Mouse (Mus musculus): ENCODE data around the gene Atp1b4. TPM values are rescaled to one million over a fixed set of nuclear protein-coding genes. Genes with fewer than 3 reads are reported as not detected.
"Not testable (repeated sequence)": the region's sequence is repeated elsewhere in the genome, so short reads cannot be mapped to it uniquely, and the experiment has no call there.

Gene Atp1b4
- polyA plus RNA-seq (2012) = not detected in 2 replicates

DNA sequence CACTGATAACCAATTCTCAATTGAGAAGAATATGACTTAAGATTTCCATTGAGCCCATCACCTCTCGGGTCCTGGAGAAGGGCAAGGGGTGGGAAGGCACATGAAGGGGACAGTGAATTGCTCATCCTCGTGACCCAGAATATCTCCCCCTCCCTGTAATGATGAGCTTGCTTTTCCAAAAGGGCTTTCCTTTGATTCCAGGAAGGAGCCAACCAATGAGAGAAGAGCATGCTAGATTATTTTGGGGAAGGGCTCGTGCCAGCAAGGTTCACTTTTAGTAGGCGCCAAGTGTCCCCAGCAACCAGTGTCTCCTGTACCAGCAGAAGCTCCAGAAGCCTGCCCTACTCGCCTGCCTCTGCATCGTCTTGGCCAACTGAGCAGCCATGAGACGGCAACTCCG is at the start of gene Atp1b4:
Atp1b4 (plus strand) TSS at position 301 of the 400 bp plus-strand sequence.
- no peak for TF ChIP-seq TAL1 (IDR thresholded peaks at IDR 0.05; ENCODE audit: low read length)
- no peak for TF ChIP-seq GATA1 (IDR thresholded peaks at IDR 0.05; ENCODE audit: low read length)
- Histone ChIP-seq H3K36me3 (ENCODE audit: control insufficient read depth) (no peaks in the 10 kb centered on the region), H3K4me3 (replicated peaks) (no peak within 1 kb of the TSS), H3K27me3 (ENCODE audit: control insufficient read depth) (no peaks in the 10 kb centered on the region), H3K4me1 (ENCODE audit: control insufficient read depth) (no peaks in the 10 kb centered on the region), H3K9me3 (ENCODE audit: control insufficient read depth, low read length) (no peaks in the 10 kb centered on the region)

DNA sequence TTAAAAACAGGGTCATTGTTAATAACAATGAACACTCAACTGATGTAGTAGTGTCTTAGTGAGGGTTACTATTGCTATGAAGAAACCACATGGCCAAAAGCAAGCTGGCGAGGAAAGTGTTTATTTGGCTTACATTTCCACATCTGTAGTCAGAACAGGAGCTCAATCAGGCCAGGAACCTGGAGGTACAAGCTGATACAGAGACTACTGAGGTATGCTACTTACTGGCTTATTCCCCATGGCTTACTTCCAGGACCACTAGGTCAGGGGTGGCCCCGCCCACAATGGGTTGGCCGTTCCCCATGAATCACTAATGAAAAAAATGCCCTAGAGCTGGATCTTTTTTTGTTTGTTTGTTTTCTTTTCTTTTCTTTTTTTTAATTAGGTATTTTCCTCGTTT is 7.4 kb upstream of the Atp1b4 start:
- Histone ChIP-seq H3K4me3 (replicated peaks) (no peak overlapping the region), H3K9me3 (ENCODE audit: control insufficient read depth, low read length) (no peaks in the 10 kb centered on the region), H3K27me3 (ENCODE audit: control insufficient read depth) (no peaks in the 10 kb centered on the region), H3K36me3 (ENCODE audit: control insufficient read depth) (no peaks in the 10 kb centered on the region), H3K4me1 (ENCODE audit: control insufficient read depth) (no peaks in the 10 kb centered on the region)
- TF ChIP-seq TAL1 (IDR thresholded peaks at IDR 0.05; ENCODE audit: low read length) = no peak
- no peak for TF ChIP-seq GATA1 (IDR thresholded peaks at IDR 0.05; ENCODE audit: low read length)

DNA sequence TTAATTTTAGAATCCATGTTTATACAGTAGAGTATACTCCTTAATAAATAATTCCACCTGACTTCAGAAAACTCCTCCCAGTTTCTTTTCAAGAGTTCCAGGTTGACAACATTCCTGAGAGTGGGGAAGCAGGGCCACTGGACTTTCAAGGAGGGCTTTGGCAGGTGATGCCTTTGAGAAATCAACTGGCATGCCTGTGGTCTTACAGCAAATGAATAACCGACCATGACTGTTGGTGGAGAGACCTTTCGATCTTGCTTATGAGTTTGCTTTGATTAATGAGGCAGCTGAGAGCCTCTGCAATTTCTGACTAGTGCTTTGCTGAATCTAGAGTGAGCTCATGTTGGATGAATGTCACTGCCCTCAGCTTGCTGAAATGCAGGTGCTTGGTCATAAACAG is 4.9 kb upstream of the Atp1b4 start:
- H3K36me3 ChIP-seq (ENCODE audit: control insufficient read depth) = no peaks in the 10 kb centered on the region
- no peaks in the 10 kb centered on the region for H3K4me1 ChIP-seq (ENCODE audit: control insufficient read depth)
- TF ChIP-seq GATA1 (IDR thresholded peaks at IDR 0.05; ENCODE audit: low read length) (no peak), TAL1 (IDR thresholded peaks at IDR 0.05; ENCODE audit: low read length) (no peak)
- H3K27me3 ChIP-seq (ENCODE audit: control insufficient read depth) = no peaks in the 10 kb centered on the region
- no peaks in the 10 kb centered on the region for H3K9me3 ChIP-seq (ENCODE audit: control insufficient read depth, low read length)
- no peak overlapping the region for H3K4me3 ChIP-seq (replicated peaks)

DNA sequence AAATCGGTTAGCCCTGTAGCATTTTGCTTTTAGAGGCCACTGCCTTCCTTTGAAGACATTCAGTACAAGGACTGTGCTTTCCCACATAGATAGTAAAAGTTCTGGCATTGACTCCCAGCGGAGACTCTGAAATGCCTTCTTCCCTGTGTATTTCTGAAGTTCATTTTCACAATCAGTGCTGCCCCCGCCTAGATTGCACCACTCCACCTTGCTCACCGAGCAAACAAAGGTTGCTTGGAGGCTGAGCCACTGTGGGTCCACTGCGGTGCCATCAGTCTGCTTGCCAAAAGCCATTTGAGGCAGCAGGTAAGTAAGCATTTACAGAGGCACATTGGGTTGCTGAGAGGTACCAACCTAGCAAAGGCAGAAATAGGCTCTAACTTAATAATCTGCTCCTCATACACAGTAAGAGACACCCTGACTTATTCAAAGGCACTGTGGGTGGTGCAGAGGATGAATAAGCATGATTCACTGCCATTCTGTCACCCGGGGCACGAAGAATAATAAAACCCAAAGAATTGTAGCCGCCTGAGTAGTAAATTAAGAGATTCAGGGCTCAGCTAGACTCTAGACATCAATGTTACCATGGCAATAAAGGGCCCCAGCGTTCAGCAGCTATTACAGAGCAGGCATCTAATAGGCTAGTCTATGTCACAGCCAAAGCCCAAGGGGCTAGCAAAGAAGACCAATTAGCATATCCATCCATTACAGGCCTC is 2.9 kb upstream of the Atp1b4 start:
- no peaks in the 10 kb centered on the region for H3K4me1 ChIP-seq (ENCODE audit: control insufficient read depth)
- no peaks in the 10 kb centered on the region for H3K9me3 ChIP-seq (ENCODE audit: control insufficient read depth, low read length)
- no peaks in the 10 kb centered on the region for H3K27me3 ChIP-seq (ENCODE audit: control insufficient read depth)
- H3K36me3 ChIP-seq (ENCODE audit: control insufficient read depth) = no peaks in the 10 kb centered on the region
- no peak overlapping the region for H3K4me3 ChIP-seq (replicated peaks)
- TF ChIP-seq GATA1 (IDR thresholded peaks at IDR 0.05; ENCODE audit: low read length) = no peak
- no peak for TF ChIP-seq TAL1 (IDR thresholded peaks at IDR 0.05; ENCODE audit: low read length)

DNA sequence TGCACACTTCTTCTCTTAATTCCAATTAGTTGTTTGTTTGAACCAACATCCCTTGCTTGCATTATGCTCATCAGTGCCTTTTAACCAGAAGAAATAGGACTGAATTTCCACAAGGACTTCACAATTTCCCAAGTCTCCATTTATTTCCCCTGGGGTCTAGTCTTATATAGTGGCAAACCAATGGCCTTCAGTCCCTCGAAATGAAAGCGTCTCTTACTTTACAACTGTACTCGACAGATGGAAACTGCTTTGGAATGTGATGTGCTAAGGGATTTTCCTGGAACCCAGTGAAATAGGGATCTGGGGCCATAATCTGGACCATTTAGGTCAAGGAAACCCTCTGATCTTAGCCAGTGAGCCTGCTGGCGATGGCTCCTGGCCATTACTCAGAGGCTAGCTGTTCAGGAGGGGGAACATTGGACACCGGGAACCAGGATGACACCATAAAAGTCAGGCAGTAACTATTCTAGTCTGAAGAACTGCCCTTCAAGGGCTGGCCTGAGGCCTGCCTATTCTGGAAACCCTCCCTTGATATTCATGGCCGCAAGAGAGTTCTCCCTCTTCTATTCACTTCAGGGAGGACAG is 2.3 kb upstream of the Atp1b4 start:
- no peak overlapping the region for H3K4me3 ChIP-seq (replicated peaks)
- no peaks in the 10 kb centered on the region for H3K4me1 ChIP-seq (ENCODE audit: control insufficient read depth)
- no peaks in the 10 kb centered on the region for H3K36me3 ChIP-seq (ENCODE audit: control insufficient read depth)
- TF ChIP-seq GATA1 (IDR thresholded peaks at IDR 0.05; ENCODE audit: low read length) = no peak
- TF ChIP-seq TAL1 (IDR thresholded peaks at IDR 0.05; ENCODE audit: low read length) = no peak
- H3K27me3 ChIP-seq (ENCODE audit: control insufficient read depth) = no peaks in the 10 kb centered on the region
- no peaks in the 10 kb centered on the region for H3K9me3 ChIP-seq (ENCODE audit: control insufficient read depth, low read length)

DNA sequence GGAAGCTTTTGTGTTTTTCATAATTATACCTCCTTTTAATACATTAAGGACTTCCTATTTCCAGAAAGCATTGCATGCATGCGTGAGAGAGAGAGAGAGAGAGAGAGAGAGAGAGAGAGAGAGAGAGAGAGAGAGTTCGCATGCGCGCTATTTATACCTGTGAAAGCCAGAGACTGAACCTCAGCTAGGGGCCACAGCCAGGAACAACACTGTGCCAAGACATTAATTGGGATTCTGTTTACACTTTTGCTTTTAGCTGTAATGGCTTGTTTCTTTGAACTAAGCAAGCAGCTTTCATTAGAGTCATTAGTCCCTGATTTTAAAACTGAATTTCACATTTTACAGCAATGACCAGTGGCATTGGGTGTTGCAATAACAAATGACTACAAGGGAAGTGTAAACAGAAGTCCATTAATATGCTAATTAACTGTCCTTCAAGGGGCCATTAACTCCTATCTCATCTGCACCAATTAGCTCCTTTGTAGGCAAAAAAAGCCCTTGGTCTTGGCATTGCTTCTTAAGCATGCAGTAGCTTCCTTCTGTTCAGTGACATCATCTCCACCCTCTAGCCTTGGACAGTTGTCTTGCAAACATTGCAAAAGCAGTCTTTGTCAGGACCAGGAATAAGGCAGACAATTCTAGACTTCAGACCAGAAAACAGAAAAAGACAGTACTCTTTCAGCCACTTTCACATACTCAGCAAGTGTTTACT is 14.9 kb downstream of the Atp1b4 start:
- H3K4me1 ChIP-seq (ENCODE audit: control insufficient read depth) = peaks cover 14% of the 10 kb centered on the region

DNA sequence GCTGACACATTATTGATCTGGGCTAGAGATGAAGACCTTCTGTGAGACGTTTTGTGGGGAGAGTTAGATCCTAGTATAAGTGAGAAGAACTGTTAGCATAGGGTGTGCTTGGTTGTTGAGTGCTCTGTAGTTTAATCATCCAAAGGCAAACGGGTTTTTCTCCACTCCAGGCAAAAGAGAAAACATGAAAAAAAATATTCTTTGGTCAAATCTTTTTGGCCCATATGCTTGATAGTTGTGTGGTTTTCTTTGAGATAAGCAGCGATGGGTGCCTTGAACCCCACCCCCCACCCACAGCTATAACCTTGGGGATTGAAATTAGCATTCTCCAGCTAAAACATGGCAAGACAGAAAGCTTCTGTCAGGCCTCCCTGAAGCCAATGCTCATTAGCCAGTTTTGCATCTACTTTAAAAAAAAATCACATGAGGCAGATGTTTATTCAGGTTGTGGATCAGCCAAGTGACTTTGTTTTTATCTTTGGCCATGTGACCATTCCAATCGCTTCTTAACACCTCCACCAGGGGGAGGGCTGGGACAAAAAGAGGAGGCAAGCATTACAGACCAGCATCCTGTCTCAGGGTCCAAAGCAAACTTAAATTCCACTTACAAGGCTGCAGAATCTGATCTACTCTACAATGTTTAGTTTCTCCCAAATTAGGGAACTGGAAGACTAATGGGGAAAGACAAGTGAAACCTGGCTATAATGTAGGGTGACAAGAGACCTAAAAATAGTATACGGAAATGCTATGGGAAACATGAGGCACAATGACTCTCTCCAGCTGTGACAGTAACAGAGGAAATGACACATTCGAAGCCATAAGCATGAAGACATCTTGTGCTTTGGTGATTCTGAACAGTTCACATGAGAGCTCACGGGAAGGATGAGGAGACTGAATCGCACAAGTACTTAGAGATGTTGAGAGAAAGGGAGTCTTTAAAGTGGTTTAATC is 18.6 kb downstream of the Atp1b4 start:
- H3K36me3 ChIP-seq (ENCODE audit: control insufficient read depth) = no peaks in the 10 kb centered on the region
- H3K9me3 ChIP-seq (ENCODE audit: control insufficient read depth, low read length) = no peaks in the 10 kb centered on the region
- TF ChIP-seq TAL1 (IDR thresholded peaks at IDR 0.05; ENCODE audit: low read length) (no peak), GATA1 (IDR thresholded peaks at IDR 0.05; ENCODE audit: low read length) (no peak)
- no peaks in the 10 kb centered on the region for H3K27me3 ChIP-seq (ENCODE audit: control insufficient read depth)
- H3K4me3 ChIP-seq (replicated peaks) = no peak overlapping the region
- H3K4me1 ChIP-seq (ENCODE audit: control insufficient read depth) = peaks cover 14% of the 10 kb centered on the region

More for the DNA sequence above, 14.9 kb downstream of the Atp1b4 start:
- Histone ChIP-seq H3K27me3 (ENCODE audit: control insufficient read depth) (no peaks in the 10 kb centered on the region), H3K4me3 (replicated peaks) (no peak overlapping the region), H3K36me3 (ENCODE audit: control insufficient read depth) (no peaks in the 10 kb centered on the region), H3K9me3 (ENCODE audit: control insufficient read depth, low read length) (no peaks in the 10 kb centered on the region)
- TF ChIP-seq TAL1 (IDR thresholded peaks at IDR 0.05; ENCODE audit: low read length) (no peak), GATA1 (IDR thresholded peaks at IDR 0.05; ENCODE audit: low read length) (no peak)

DNA sequence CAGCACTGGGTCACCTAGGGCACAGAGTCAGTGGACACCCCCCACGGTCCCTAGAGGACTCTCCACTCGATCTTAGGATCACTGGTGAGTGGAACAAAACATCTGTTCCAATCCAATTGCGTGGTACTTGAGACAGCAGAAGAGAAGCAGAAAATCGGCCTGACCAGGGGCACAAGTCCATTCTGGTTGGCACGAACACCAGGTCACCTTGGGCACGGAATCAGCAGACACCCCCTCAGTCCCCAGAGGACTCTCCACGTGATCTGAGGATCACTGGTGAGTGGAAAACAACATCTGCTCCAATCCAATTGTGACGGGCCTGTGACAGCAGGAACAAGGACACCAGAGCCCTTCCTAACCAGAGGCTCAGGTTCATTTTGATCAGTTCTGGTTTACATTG is 46.0 kb downstream of the Atp1b4 start:
- H3K9me3 ChIP-seq (ENCODE audit: control insufficient read depth, low read length) = no peaks in the 10 kb centered on the region
- H3K27me3 ChIP-seq (ENCODE audit: control insufficient read depth) = no peaks in the 10 kb centered on the region
- TF ChIP-seq GATA1 (IDR thresholded peaks at IDR 0.05; ENCODE audit: low read length) (no peak), TAL1 (IDR thresholded peaks at IDR 0.05; ENCODE audit: low read length) (no peak)
- H3K4me3 ChIP-seq (replicated peaks) = no peak overlapping the region
- H3K4me1 ChIP-seq (ENCODE audit: control insufficient read depth) = no peaks in the 10 kb centered on the region
- no peaks in the 10 kb centered on the region for H3K36me3 ChIP-seq (ENCODE audit: control insufficient read depth)

DNA sequence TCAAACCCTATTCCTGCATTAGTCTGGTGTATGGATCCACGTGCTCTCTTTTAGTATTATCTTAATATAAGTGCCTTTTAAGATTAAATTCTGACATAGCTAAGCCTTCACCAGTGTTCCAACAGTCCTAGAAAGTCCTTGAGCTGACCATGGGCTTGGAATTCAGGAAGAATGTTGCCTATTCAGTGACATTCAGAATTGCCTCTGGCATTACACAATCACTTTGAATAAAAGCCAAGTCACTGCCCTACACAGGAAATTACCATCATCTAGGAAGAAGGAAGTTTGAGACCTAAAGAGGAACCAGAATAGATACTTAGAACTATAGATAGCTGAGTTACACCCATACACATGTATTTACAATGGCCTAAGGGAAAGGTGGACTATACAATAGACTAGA is 48.6 kb downstream of the Atp1b4 start:
- H3K36me3 ChIP-seq (ENCODE audit: control insufficient read depth); H3K27me3 ChIP-seq (ENCODE audit: control insufficient read depth); H3K4me3 ChIP-seq (replicated peaks); H3K9me3 ChIP-seq (ENCODE audit: control insufficient read depth, low read length); H3K4me1 ChIP-seq (ENCODE audit: control insufficient read depth): not testable (repeated sequence)

DNA sequence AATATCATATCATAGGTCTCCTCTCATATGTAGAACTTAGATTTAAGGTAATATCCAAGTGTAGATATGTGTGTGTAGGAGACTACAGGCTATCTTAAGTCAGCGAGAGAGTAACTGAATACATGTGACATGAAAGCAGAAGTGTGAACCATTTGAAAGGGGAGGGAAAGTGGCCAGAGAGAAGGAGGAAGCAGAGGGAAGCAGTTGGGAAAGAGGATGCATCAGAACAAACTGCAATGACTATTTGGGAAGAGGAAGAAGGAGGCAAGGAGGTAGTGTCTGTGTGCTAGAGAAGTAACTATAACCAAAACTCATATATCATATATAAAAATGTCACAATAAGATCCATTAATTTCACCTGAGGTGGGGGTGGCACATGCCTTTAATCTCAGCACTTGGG is 57.2 kb downstream of the Atp1b4 start:
- not testable (repeated sequence) for H3K4me3 ChIP-seq (replicated peaks); H3K9me3 ChIP-seq (ENCODE audit: control insufficient read depth, low read length); H3K36me3 ChIP-seq (ENCODE audit: control insufficient read depth); H3K27me3 ChIP-seq (ENCODE audit: control insufficient read depth); H3K4me1 ChIP-seq (ENCODE audit: control insufficient read depth)
